Mouse (Mus musculus) heart, postnatal 25 days (tissue): ENCODE measurements around the gene Apobr. TPM values are rescaled to one million over a fixed set of nuclear protein-coding genes. Genes with fewer than 3 reads are reported as not detected.

Experiments used
- DNase-seq: peaks from one replicate; pipeline ENCODE4 v3.0.0; 2022; ENCODE audit warnings: low spot score
- intact Hi-C: fragments of 180-260 bp; cut with DNase I; formaldehyde crosslinking; loops from one replicate; pipeline ENCODE4 v1.15.1; 2025
- total RNA-seq, 2 experiments: library from RNA; stranded (reverse); gene quantifications; 2 replicates each; pipeline ENCODE4 v1.2.3; 2021

The Apobr gene
- total RNA-seq, 2 experiments from 2014 or later = 0.28 to 0.86 TPM

DNA sequence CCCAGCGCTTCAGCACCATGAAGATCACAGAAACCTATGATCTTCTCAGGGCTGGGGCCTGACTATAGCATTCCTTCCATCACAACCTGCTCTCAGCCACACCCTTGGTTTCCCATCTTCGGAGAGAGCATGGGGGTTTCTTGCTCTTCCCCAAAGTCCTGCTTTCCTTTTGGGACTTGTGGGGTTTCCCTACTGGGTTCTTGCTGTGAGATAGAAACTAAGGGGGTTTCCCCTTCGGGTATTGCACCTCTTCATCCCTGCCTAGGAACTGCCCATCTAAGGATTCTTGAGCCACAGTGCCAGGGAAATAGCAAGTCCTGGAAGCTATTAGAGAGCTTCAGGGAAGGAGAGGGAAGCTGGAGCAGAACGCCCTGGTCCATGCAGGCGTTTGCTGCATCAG is 11.1 kb downstream of the Apobr start:
- no peak for DNase-seq
- intact Hi-C loops = no loop called here

DNA sequence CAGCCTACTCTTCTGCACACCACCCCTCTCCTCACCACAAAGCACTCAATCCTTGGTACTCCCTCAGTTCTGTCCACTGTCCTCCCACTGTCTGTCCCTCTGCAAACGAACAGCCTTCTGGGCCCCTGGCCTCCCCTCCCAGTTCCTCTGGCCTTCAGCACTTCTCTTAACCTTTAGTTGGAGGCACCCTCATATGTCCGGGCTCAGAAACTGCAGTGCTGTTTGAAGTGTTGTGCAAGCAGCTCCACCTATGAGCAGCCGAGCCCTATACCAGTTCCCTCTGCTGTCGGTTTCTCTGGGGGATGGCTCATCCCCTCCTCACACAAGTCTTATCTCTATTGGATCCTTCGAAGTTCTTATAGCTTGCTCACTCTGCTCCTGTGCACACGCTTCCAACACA is 11.7 kb downstream of the Apobr start:
- DNase-seq = no peak
- intact Hi-C loops = no loop called here

DNA sequence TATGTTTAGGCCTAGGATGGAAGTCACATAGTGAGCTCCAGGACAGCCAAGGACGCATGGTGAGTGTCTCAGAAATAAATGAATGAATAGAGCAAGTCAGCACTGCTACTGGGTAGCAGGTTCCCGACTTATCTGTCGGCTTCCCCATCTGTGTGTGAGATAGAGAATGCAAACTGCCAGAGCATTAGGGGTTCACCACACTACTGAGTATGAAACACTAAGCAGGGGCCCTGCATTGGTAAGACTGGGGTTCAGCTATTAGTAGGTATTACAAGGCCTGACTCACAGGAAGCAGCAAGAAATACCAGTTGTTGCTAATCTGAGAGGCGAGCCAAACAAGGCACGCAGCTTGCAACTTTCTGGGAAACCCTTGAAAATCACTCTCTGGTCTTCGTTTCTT is 14.2 kb downstream of the Apobr start:
- intact Hi-C loops = no loop called here
- DNase-seq = no peak

DNA sequence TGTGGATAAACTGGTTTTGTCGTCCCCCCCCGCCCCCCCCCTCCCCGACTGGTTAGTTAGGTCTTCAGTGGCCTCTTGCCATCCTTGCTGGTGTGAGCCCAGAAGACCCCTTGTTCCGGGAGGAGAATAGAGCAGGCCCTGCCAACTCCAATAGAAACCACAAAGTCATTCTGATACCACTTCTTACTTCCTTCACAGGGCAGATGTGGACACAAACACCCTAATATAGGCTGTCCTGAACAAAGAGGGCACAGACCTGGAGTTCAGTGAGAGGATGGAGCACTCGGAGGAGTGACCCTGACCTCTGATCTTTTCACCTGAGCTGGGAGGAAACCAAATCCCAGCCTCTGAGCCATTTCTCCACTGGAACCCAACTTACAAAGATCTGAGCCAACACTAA is 17.2 kb downstream of the Apobr start:
- no peak for DNase-seq
- intact Hi-C loops = no loop called here

DNA sequence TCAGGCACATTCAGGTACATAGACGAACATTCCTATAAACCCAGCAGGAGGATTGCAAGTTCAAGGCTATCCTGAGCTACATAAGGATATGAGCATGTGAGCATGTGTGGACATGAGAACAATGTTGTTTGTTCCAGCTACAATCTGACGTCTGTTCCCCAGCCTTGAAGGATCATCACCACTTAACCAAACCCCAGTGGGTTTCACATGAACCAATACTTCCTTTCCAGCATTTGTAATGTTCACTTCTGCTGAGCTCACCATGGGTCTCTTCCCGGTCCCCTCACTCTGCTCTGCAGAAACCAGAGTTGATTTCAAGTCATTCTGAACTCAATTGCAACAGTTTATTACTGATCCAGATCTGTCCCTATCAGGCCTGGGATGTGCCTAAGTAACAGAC is 17.9 kb downstream of the Apobr start:
- intact Hi-C loops = no loop called here
- DNase-seq = no peak

DNA sequence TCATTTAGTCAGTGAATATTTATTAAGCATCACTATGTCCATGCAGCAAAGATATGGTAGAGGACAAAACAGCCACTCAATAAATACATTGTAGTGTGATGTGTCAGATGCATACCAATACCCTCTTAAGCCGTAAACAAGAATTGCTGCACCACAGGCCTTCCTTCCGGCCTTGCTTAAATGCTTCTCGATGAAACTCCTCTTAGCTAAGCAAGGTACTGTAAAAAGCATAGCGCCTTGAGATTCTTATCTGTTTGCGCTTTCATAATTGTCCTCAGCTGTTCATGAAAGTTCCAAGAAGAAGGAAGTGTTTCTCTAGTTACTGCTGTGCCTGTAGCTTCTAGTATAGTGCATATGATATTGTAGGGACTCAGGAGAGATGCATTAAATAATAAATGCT is 21.9 kb downstream of the Apobr start:
- DNase-seq = no peak
- intact Hi-C loops = no loop called here

DNA sequence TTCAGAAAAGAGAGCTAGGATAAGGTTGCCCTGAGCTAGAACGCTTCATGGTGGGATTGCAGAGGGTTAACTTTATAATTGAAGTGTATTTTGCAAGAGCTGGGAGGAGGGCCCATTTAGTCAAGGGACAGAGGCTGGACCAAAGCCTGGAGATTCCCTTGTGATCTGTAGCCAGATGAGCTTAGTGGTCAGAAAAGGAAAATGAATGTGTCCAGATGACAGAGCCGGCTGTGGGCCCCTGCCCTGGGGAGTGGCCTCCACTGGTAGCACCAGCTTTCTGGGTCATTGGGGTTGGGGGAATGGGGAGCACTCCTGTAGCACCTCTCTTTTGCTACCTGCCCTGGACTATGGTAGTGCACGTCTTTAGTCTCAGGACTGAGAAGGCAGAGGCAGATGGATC is 22.3 kb downstream of the Apobr start:
- intact Hi-C loops = no loop called here
- peak; percentile 43 for DNase-seq

DNA sequence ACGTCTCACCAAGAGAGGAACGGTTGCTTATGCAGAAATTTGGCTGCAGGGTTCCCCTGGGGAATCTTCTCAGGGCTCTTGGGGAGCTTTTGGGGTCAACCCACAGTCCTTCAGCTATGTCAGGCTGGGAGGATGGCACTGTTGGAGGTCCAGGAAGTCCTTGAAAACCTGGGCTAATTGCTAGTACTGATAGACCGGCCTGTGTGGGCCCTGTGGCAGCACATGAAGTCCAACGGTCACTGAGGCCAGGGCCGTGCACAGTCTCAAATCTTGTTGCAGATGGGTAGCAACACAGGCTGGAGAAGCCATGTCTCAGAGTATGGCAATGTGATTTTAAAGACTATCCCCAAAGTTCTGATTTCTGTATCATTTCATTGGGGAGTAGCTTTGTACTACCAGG is 23.1 kb downstream of the Apobr start:
- intact Hi-C loops = no loop called here
- DNase-seq = no peak

DNA sequence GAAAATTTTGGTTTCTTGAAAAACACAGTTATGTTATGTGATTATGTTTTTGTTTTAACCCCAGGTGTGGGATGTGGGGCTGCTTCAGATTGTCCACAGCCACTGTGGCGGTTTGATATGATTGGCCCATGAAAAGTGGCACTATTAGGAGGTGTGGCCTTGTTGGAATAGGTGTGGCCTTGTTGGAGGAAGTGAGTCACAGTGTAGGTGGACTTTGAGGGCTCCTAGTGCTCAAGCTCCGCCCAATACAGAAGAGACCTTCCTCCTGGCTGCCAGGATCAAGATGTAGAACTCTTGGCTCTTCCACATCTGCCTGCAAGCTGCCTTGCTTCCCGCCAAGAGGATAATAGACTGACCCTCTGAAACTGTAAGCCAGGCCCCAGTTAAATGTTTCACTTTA is 28.0 kb downstream of the Apobr start:
- intact Hi-C loops = no loop called here
- no peak for DNase-seq

DNA sequence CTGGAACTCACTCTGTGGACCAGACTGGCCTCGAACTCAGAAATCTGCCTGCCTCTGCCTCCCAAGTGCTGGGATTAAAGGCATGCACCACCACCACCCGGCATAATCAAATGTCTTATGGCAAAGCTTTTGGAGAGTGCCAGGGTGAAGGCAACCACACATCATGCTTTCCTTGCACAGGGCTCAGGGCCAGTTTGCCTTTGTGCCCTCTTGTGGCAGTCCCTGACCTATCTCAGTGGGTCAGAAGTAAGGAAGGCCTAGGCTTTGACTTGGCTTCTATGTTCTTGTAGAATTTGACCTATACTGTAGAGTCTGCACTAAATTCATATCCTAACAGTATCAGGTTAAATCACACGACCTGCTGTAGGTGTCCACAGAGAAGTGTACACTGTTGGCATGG is 32.0 kb downstream of the Apobr start:
- no peak for DNase-seq

DNA sequence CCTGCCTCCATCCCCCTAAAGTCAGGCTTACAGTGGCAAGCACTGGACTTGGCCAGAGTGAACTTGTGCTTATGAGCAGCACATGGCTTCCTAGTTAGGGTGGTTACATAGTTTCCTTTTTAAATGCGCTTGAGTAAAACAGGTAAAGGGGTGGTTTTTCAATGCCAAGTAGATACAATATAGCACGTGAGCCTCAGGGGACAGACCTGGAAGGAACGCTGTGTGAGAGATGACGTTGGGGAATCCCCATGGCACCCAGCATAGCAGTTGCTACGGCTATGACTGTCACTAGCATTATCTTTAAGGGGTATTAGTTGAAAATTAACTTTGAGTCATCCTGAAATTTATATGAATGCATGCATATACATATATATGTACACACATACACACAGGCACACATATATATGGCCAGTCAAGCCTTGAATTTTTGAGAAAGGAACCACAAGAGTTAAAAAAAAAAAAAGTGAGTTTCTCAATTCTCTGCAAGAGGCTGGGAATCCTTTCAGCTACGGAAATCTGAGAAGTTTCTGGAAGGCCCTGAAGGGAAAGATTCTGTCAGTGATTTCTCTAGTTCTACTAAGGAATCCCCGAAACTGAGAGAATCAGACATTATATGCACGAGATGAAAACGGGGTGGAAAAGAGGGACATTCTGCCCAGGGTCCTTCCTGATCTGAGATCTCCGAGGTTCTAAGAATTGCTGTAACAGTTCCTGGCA is 35.0 kb downstream of the Apobr start:
- intact Hi-C loops = no loop called here
- no peak for DNase-seq

More for the DNA sequence above, 32.0 kb downstream of the Apobr start:
- intact Hi-C loops = no loop called here

DNA sequence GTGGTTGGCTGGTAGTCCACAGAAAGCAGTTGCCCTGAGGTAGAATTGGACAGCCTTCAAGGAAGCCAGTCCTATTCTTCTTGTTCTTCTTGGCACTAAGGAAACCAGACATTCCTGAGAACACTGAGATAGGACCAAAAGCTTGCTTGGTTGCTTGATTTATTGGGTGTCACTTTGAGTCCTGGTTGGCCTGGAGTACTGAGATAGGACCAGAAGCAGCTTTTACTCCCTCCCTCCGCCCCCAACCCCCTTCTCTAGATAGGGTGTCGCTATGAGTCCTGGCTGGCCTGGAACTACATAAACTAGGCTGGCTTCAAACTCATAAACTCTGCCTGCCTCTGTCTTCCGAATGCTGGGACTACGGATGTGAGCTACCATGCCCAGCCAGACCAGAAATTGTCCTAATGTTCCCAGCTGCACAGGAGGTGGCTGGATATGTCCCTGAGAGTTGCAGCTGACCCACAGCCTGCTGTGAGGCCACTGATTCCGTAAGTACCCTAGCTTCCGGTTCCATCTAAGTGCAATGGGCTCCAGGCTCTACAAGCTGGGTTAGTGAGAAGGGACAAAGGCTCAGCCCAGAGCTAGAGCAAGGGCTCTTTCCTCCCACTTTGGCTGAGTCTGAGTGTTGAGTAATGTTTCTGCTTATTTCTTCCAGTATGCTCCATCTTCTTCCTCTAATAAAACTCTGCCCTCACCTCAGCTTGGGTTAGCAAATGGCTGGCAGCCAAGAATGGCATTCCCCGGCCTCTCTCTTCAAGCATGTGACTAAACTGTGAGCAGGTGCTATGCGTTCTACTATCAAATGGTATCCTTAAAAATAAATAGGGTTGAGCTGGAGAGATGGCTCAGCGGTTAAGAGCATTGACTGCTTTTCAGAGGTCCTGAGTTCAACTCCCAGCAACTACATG is 37.0 kb downstream of the Apobr start:
- intact Hi-C loops = no loop called here
- DNase-seq = no peak

DNA sequence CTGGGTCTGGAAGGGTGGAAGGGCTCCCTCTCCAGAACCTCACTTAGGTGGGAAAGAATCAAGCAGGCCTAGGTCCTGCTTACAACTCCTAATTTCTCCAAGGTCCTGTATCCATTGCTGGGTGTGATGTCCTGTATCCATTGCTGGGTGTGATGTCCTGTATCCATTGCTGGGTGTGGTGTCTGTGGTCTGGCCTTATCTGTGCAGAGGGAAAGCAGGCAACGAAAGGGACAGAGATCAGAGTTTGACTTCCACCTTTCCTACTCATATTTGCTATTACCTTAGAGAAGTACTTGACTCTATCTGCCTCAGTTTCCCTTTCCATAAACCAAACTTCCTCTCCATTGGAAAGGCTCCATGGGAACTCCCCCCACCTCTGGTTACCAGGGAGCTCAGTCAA is 38.6 kb downstream of the Apobr start:
- intact Hi-C loops = no loop called here
- DNase-seq = no peak

DNA sequence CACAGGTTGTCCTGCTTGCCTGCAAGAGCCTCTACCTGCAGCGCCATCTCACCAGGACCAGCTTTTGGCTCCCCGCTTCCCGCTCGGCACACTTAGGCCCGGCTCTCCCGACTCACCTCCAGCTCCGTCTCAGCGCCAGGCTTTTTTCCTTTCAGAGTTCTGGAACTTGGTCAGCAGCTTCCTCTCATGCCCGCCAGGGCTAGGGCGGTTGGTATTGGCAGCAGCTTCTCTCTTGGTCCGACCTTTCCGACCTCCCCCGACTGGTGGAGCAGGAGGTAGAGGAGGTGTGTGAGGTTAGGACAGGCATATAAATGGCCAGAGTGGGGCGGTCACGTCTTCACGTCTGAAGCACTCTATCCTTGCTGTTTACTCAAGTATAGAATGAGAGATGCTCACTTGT is 40.0 kb downstream of the Apobr start:
- intact Hi-C loops = no loop called here
- no peak for DNase-seq

DNA sequence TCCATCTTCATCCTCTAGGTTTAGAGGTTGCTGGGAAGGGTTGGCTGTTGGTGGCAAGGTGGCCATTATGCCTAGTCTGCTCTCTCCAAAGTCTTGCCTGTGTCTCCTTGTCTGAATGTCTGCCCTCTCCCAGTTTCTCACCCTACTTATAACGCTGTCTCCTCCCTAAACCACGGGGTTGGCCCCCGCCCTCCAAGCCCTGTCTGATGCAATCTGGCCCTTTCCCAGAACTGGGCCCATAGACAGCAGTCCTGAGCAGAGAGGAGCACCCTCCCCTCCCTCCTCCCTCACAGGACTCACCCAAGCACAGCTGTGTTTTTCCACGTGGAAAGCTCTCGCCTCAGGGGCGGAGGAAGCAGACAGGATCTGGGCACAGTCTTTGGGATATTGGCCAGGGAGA is 40.6 kb downstream of the Apobr start:
- DNase-seq = peak; percentile 88
- intact Hi-C loops = no loop called here

DNA sequence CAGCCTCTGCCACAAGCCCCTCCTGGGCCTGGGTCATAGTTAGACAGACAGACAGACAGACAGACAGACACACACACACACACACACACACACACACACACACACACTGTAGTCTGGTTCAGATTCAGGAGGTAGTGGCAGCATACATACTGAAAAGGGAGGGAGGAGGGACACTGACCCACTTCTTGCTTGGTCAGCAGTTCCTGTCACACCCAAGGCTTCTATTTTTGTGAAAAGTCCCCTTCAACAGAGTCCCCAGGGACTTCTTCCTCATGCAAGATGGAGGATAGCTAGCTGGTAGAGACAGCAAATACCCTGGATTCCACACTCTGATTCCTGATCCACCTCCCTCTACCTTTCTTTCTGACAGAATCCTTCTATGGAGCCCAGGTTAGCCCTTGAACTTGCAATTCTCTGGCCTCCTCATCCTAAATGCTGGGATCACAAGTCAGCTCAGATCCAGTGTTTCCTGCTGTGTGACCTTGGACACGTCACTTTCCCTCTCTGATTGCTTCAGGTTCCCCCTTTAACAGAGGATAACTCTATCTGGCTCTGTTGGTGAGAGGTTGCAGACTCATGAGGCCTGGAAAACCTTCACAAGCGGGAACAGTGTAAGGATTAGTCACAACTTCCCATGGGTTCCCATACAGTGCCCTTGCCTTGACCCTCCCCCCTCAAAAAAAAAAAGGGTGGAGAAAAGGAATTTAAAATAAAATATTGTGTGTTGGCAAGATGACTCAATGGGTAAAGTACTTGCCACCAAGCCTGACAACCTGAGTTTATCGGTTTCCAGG is 41.3 kb downstream of the Apobr start:
- no peak for DNase-seq

DNA sequence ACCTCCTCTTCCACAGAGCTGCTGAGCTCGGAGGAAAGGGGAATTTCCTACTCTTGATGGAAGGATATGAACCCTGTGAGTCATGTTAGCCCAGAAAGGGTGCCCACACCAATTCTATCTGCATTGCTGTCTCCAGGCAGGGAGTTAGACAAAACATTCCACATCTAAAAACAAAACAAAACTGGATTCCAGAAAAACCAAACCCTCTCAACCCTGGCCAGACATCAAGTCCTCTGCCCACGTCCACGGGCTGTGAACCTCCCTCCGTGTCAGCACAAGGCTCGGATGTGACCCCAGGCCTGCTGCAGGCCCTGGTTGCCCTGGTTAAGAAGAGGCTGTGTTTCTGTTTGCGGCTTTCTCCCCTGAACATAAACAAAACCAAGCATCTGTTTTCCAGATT is 43.4 kb downstream of the Apobr start:
- DNase-seq = no peak
- intact Hi-C loops = no loop called here

More for the DNA sequence above, 41.3 kb downstream of the Apobr start:
- intact Hi-C loops = no loop called here

DNA sequence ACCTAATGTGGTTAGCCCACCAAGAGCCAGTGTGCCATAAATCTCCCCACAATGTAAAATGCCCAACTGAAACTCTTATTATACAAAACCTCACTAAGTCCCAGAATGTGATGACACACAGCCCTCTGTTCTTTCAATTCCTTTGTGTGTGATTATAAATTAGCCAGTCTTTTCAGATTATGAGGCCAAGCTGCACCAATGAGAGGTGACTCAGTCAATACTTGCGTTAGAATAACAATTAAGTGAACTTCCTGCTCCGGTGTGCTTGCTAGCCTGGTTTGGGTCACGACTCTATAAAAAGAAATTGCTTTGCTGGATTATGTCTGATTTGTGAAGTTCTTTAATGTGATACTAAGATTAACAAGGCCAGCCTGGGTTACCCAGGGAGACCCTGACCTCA is 45.2 kb downstream of the Apobr start:
- DNase-seq = no peak
- intact Hi-C loops = no loop called here

DNA sequence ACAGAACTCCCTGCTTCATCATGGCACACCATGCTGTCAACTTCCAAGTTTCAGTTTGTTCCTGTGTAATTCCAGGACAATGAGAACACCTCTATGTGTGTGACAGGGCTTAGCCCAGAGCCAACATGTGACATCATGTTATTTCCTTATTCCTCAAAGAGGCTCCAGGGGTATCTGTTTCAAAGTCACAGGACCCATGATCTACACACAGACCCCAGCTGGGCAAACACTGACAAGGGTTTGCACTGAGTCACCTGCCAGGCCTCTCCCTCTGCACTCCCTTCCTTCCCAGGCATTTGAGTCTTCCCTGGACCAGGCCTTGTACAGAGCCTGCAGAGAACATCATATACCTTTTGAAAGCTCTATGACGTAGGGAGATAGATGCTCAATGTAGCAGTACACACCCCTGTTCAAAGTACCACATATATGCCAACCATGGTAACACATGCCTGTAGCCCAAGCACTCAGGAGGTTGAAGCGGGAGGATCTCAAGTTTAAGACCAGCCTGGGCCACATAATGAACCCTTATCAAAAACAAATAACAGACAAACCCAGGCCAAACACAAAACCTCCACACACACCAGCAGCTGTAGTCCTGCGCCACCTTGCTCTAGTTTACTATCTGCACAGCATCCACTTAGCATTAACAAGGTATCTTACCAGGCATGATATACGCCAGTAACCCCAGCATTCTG is 46.2 kb downstream of the Apobr start, which contains the start of gene Nupr1:
Gene Nupr1 (minus strand): TSS at position 38 of the 695 bp plus-strand sequence.
- intact Hi-C loops = no loop called here

DNA sequence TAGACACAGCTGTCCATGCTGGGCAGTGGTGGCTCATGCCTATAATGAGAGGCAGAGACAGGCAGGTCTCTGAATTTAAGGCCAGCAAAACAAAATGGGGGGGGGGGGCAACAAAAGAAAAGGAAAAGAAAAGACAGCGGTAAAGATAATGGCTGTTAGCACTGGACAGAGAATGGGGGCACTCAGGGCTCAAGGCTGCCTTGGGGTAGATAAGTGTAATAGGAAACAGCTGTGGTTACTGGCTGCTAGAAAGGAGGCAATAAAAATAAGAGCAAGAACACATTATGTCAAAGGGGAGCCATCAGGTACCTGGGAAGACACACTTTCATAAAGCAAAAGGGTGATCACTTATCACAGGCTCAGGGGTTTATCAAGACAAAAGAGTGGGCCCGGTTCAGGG is 47.7 kb downstream of the Apobr start:
- intact Hi-C loops = no loop called here
- DNase-seq = no peak

More for the DNA sequence above, 46.2 kb downstream of the Apobr start, which contains the start of gene Nupr1:
- no peak for DNase-seq
